Mouse (Mus musculus) left cerebral cortex, postnatal 25 days (tissue): ENCODE data around the gene Esyt2. TPM values are rescaled to one million over a fixed set of nuclear protein-coding genes. Genes with fewer than 3 reads are reported as not detected.
"Not testable (repeated sequence)": the region's sequence is repeated elsewhere in the genome, so short reads cannot be mapped to it uniquely, and the experiment has no call there.

Experiments used
- DNase-seq, 2 experiments: peaks; one replicate each; pipeline ENCODE4 v3.0.0; 2022; ENCODE audit warnings: low spot score in 2 of 2, mixed read lengths in 1 of 2
- intact Hi-C: fragments of 180-260 bp; cut with DNase I; formaldehyde crosslinking; loops from one replicate; pipeline ENCODE4 v1.15.1; 2025
- total RNA-seq, 2 experiments: library from RNA; stranded (reverse); gene quantifications; 2 replicates each; pipeline ENCODE4 v1.2.3; 2021

The Esyt2 gene
- total RNA-seq: 10 to 100 TPM; 56.2 to 60.2 TPM

- intact Hi-C loops: loop anchor here (1.0 to 5.0 kb wide), 4 partner anchors 18 to 341 kb away; partner anchors contain the start of genes Ncapg2 and Wdr60
- DNase-seq: peak; percentile 100
These were observed at the start of gene Esyt2 for GRCm38 (mm10) chr12:116280653-116281364. Esyt2 (plus strand) TSS chr12:116281196.

GRCm38 (mm10) chr12:116231612-116232011 lies 49.4 kb upstream of the Esyt2 start:
- DNase-seq: no peak
- intact Hi-C loops: loop anchor here (10.0 kb wide), 1 partner anchor 393 kb away; no protein-coding TSS in a partner anchor

GRCm38 (mm10) chr12:116232061-116232460 lies 48.9 kb upstream of the Esyt2 start:
- DNase-seq: no peak
- intact Hi-C loops: loop anchor here (10.0 kb wide), 1 partner anchor 393 kb away; no protein-coding TSS in a partner anchor

- intact Hi-C loops: loop anchor here (10.0 kb wide), 1 partner anchor 389 kb away; no protein-coding TSS in a partner anchor
- no peak for DNase-seq
These were observed 45.6 kb upstream of the Esyt2 start for GRCm38 (mm10) chr12:116235356-116235755.

GRCm38 (mm10) chr12:116236658-116237057 lies 44.3 kb upstream of the Esyt2 start:
- DNase-seq: peak in 1 of 2 experiments; percentile 53
- intact Hi-C loops: loop anchor here (10.0 kb wide), 1 partner anchor 388 kb away; no protein-coding TSS in a partner anchor

GRCm38 (mm10) chr12:116238370-116238769 lies 42.6 kb upstream of the Esyt2 start:
- no peak for DNase-seq
- intact Hi-C loops: loop anchor here (10.0 kb wide), 1 partner anchor 386 kb away; no protein-coding TSS in a partner anchor

- peak in 1 of 2 experiments; percentile 55 for DNase-seq
- intact Hi-C loops: loop anchor here (10.0 kb wide), 1 partner anchor 386 kb away; no protein-coding TSS in a partner anchor
These were observed 42.2 kb upstream of the Esyt2 start for GRCm38 (mm10) chr12:116238803-116239202.

- intact Hi-C loops: no loop called here
- DNase-seq: peak in 1 of 2 experiments; percentile 52
These were observed 36.4 kb upstream of the Esyt2 start for GRCm38 (mm10) chr12:116244601-116245000.

- intact Hi-C loops: no loop called here
- DNase-seq: no peak
These were observed 26.3 kb upstream of the Esyt2 start for GRCm38 (mm10) chr12:116254652-116255051.

- DNase-seq: no peak
- intact Hi-C loops: no loop called here
These were observed 25.4 kb upstream of the Esyt2 start for GRCm38 (mm10) chr12:116255636-116256035.

- no peak for DNase-seq
- intact Hi-C loops: no loop called here
These were observed 22.7 kb upstream of the Esyt2 start for GRCm38 (mm10) chr12:116258321-116258720.

GRCm38 (mm10) chr12:116262555-116263341 lies 18.2 kb upstream of the Esyt2 start, which contains the start of gene Wdr60:
Wdr60 (minus strand) TSS chr12:116263022.
- intact Hi-C loops: loop anchor here (1.0 kb wide), 1 partner anchor 19 kb away; the partner anchor contains the start of gene Esyt2
- DNase-seq: peak; percentile 90 to 92

- DNase-seq: no peak
- intact Hi-C loops: no loop called here
These were observed 16.2 kb upstream of the Esyt2 start for GRCm38 (mm10) chr12:116264756-116265155.

GRCm38 (mm10) chr12:116265275-116265674 lies 15.7 kb upstream of the Esyt2 start:
- DNase-seq: no peak
- intact Hi-C loops: no loop called here

- no peak for DNase-seq
- intact Hi-C loops: no loop called here
These were observed 11.5 kb upstream of the Esyt2 start for GRCm38 (mm10) chr12:116269450-116269849.

GRCm38 (mm10) chr12:116270538-116270937 lies 10.5 kb upstream of the Esyt2 start:
- intact Hi-C loops: no loop called here
- DNase-seq: no peak

- DNase-seq: no peak
- intact Hi-C loops: no loop called here
These were observed 9.9 kb upstream of the Esyt2 start for GRCm38 (mm10) chr12:116271071-116271470.

GRCm38 (mm10) chr12:116273733-116274132 lies 7.3 kb upstream of the Esyt2 start:
- DNase-seq: peak in 1 of 2 experiments; percentile 33
- intact Hi-C loops: no loop called here

- intact Hi-C loops, DNase-seq: not testable (repeated sequence)
These were observed 5.9 kb upstream of the Esyt2 start, which contains the start of gene Gm11027 for GRCm38 (mm10) chr12:116275086-116275485. Gm11027 (plus strand) TSS chr12:116275386.

- intact Hi-C loops: no loop called here
- no peak for DNase-seq
These were observed 5.4 kb upstream of the Esyt2 start for GRCm38 (mm10) chr12:116275631-116276030.
